Comparison of ENCODE assay signal across 15 mouse cellular contexts in the genomic region with DNA sequence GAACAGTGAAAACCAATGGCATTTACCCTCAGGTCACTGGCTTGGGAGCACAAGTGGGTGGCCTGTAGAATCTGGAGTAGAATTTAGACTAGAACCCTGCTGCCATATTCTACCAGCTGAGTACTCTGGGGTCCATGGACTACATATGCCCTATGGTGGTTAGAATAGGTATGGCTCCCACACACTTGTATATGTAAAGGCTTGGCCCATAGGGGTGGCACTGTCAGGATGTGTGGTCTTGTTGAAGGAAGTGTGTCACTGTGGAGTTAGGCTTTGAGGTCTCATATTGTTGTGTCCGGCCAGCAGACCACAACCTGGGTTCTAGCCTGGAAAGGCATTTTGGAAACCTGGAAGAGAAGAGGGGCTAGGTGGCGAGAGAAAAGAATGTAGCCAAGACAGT.
"Had no signal": no experiment of that assay in that cellular context is flagged by ENCODE, and none has a peak within 500 bp of the region (broad histone marks: within the 10 kb centered on the region; RNA-seq: fewer than 3 reads in every experiment).

No protein-coding gene starts in this region.

- DNase-seq: liver, postnatal 0 days; lung, adult 2 months; lung, postnatal 10 days; lung, postnatal 4 days; right cerebral cortex, postnatal 14 days; thymus, adult 18-20 months; thymus, postnatal 14 days; thymus, postnatal 36 days had no signal

- H3K4me3 ChIP-seq: lung, embryonic 15.5 days; megakaryocyte, embryonic 14.5 days; midbrain, embryonic 13.5 days; midbrain, embryonic 15.5 days; neural tube, embryonic 12.5 days; stomach, embryonic 15.5 days had no signal

- H3K9me3 ChIP-seq: lung, embryonic 15.5 days; midbrain, embryonic 13.5 days; midbrain, embryonic 15.5 days; neural tube, embryonic 12.5 days; stomach, embryonic 15.5 days had no signal

- H3K27ac ChIP-seq: lung, embryonic 15.5 days; midbrain, embryonic 13.5 days; midbrain, embryonic 15.5 days; neural tube, embryonic 12.5 days; stomach, embryonic 15.5 days; stomach, postnatal 0 days had no signal

- H3K27me3 ChIP-seq: lung, embryonic 15.5 days; midbrain, embryonic 13.5 days; midbrain, embryonic 15.5 days; neural tube, embryonic 12.5 days; stomach, embryonic 15.5 days had no signal

- H3K4me1 ChIP-seq: lung, embryonic 15.5 days; midbrain, embryonic 13.5 days; midbrain, embryonic 15.5 days; neural tube, embryonic 12.5 days; stomach, embryonic 15.5 days had no signal

- H3K36me3 ChIP-seq: lung, embryonic 15.5 days; midbrain, embryonic 13.5 days; midbrain, embryonic 15.5 days; neural tube, embryonic 12.5 days; stomach, embryonic 15.5 days had no signal

- ATAC-seq: liver, postnatal 0 days; midbrain, embryonic 13.5 days; midbrain, embryonic 15.5 days had no signal

- H3K9ac ChIP-seq: liver, postnatal 0 days; lung, embryonic 15.5 days; midbrain, embryonic 13.5 days; midbrain, embryonic 15.5 days; neural tube, embryonic 12.5 days; stomach, embryonic 15.5 days had no signal
